Mouse (Mus musculus): Measurements from ENCODE around the gene Mgst3. TPM values are rescaled to one million over a fixed set of nuclear protein-coding genes. Genes with fewer than 3 reads are reported as not detected.

The Mgst3 gene
- total RNA-seq (2023): 1.6 TPM

GRCm38 (mm10) chr1:167393683-167394492 is at the start of gene Mgst3:
Mgst3 (minus strand) TSS chr1:167393841.

GRCm38 (mm10) chr1:167349815-167350596 is 43.6 kb downstream of the Mgst3 start, which contains the start of gene Aldh9a1:
Aldh9a1 (plus strand) TSS chr1:167349991.

Other genes with a start within 250 kb of the Mgst3 start
- gene Uck2, start 108.5 kb downstream of the Mgst3 start, total RNA-seq (2023): 64.1 TPM
- 24.5 TPM for gene Tmco1, start 85.5 kb downstream of the Mgst3 start, total RNA-seq (2023)
- 42.8 TPM for gene Aldh9a1, start 43.9 kb downstream of the Mgst3 start, total RNA-seq (2023)
- gene Lrrc52, start 72.9 kb upstream of the Mgst3 start, total RNA-seq (2023): not detected
- not detected for gene Rxrg, start 204.5 kb upstream of the Mgst3 start, total RNA-seq (2023)

All from CD4-positive naive resting alpha-beta T cell, adult 76 days (primary cell).